Mouse (Mus musculus) liver, postnatal 0 days (tissue): ENCODE data around the gene Prss37.

Source experiments
- CTCF ChIP-seq: sonication (generic); IDR thresholded peaks from 2 replicates; pipeline ENCODE4 v1.5.1; 2016; ENCODE audit warnings: antibody characterized with exemption, low read depth
- EP300 ChIP-seq: IDR thresholded peaks from 2 replicates; pipeline ENCODE4 v1.6.1; 2016; ENCODE audit warnings: antibody characterized with exemption, low read depth, mild to moderate bottlenecking

DNA sequence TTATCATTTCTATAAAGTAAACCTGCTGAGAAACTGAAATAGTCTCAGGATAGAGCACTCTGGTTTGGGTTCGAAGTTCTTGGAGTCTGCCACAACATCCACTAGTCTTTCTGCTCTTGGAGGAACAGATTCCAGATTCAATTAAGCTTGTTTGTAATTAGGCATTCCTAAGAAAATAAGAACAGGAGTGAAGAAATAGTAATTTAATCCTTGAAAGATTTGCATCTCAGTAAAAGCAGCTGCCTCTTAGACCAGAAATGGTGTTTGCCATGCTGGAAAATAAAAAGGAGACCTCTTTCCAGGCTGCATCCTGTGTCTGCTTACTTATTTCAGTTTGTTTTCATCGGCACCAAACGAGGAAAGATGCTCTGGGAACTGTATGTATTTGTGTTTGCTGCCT, 26.1 kb downstream of the Prss37 start, which contains the start of gene Tas2r108:
- TF ChIP-seq CTCF = no peak
- TF ChIP-seq EP300 = no peak
